Mouse (Mus musculus): ENCODE data around the gene Gm14569.

GRCm38 (mm10) chrX:36390503-36390902, 101.1 kb downstream of the Gm14569 start:
- TF ChIP-seq CTCF (IDR thresholded peaks at IDR 0.05; ENCODE audit: control insufficient read depth, insufficient read depth, insufficient replicate concordance, low read depth, low read length) (no peak), POLR2A (IDR thresholded peaks at IDR 0.05; ENCODE audit: control insufficient read depth, low read depth, low read length) (no peak)

Data from testis, adult 2 months (tissue).